10 mouse cellular contexts compared by ENCODE assay signal in the genomic region with DNA sequence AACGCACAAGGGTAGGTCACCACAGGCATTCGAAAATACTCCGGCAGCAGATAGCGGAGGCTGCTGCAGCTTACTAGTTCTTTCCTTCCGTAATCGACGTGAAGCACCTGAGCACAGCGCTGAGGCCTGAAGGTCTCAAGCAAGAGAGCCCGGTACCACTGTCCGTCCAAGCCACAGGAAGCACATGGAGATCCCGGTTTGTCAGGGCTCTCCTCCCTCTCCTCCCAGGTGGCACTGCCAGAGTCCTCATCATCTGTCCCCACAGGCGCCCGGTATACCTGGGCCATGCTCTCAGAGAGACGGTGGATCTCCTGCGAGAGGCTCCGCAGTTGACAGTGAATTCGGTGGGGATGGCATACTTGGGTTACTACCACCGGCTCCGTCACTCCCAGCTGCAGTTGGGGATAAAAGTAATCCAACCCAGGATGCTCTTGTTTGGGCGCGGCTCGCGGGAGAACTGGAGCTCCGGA. TPM values are rescaled to one million over a fixed set of nuclear protein-coding genes. Genes with fewer than 3 reads are reported as not detected.
DNase-seq lines count a peak whose midpoint lies in the region; ATAC-seq and TF ChIP-seq lines count a peak whose summit lies in the region.
"Had no signal": no experiment of that assay in that cellular context is flagged by ENCODE, and none has a peak within 500 bp of the region (broad histone marks: within the 10 kb centered on the region; RNA-seq: fewer than 3 reads in every experiment).

No protein-coding gene starts in this region.

- H3K4me3 ChIP-seq in kidney, embryonic 14.5 days (ENCODE audit: low read length): peak overlapping the region; percentile 42
- H3K4me3 ChIP-seq in kidney, adult 2 months (ENCODE audit: insufficient read depth, low read depth, low read length): no peak overlapping the region
- peak overlapping the region; percentile 57 for H3K4me3 ChIP-seq in forebrain, embryonic 10.5 days
- peak overlapping the region; percentile 47 for H3K4me3 ChIP-seq in intestine, embryonic 16.5 days (ENCODE audit: low read length)

- 17% methylated on average over 24 of the region's 24 CpGs for whole genome bisulfite sequencing in kidney, embryonic 14.5 days
- 29% methylated on average over 24 of the region's 24 CpGs for WGBS in kidney, adult 2 months
- WGBS in forebrain, embryonic 10.5 days: 19% methylated on average over 24 of the region's 24 CpGs
- 20% methylated on average over 24 of the region's 24 CpGs for WGBS in intestine, embryonic 16.5 days

- H3K27ac ChIP-seq in kidney, embryonic 14.5 days (ENCODE audit: low read depth, low read length): no peak overlapping the region
- H3K27ac ChIP-seq in kidney, adult 2 months (ENCODE audit: insufficient read depth, low read depth, low read length): no peak overlapping the region
- no peak overlapping the region for H3K27ac ChIP-seq in forebrain, embryonic 10.5 days
- H3K27ac ChIP-seq in intestine, embryonic 16.5 days (ENCODE audit: low read length): no peak overlapping the region

- no peak for TF ChIP-seq CTCF in kidney, adult 2 months (conservative IDR thresholded peaks at IDR 0.05; ENCODE audit: insufficient read depth, insufficient read length, low read depth, low read length)

- H3K4me2 ChIP-seq in kidney, embryonic 14.5 days (replicated peaks; ENCODE audit: low read depth, low read length): peak overlapping the region; percentile 73
- peak overlapping the region; percentile 74 for H3K4me2 ChIP-seq in intestine, embryonic 16.5 days (ENCODE audit: low read depth, low read length)

- H3K36me3 ChIP-seq in kidney, embryonic 14.5 days (ENCODE audit: control insufficient read depth, insufficient read depth, low read length): no peaks in the 10 kb centered on the region
- H3K36me3 ChIP-seq in kidney, adult 2 months (ENCODE audit: control insufficient read depth, insufficient read depth, low read length): no peaks in the 10 kb centered on the region
- H3K36me3 ChIP-seq in forebrain, embryonic 10.5 days (replicated peaks): no peaks in the 10 kb centered on the region
- no peaks in the 10 kb centered on the region for H3K36me3 ChIP-seq in intestine, embryonic 16.5 days (ENCODE audit: control insufficient read depth, insufficient read depth, low read length)

- ATAC-seq in kidney, embryonic 14.5 days (ENCODE audit: low FRiP score, low TSS enrichment): peak; percentile 46; the same call in 1 of the 2 replicates
- no peak for ATAC-seq in intestine, embryonic 16.5 days
- ATAC-seq in cerebellum, adult (ENCODE audit: insufficient number of reproducible peaks, low FRiP score, low TSS enrichment): no peak

- TF ChIP-seq POLR2A in kidney, adult 2 months (IDR thresholded peaks at IDR 0.05; ENCODE audit: low read depth, low read length): no peak

- peaks cover 33% of the 10 kb centered on the region for H3K27me3 ChIP-seq in kidney, embryonic 14.5 days (ENCODE audit: control insufficient read depth, insufficient read depth, low read length)
- H3K27me3 ChIP-seq in kidney, adult 2 months (replicated peaks; ENCODE audit: control insufficient read depth, insufficient read depth, low read length): 0 out of 2 replicates have a peak, but pooled peaks cover 7% of the 10 kb centered on the region
- H3K27me3 ChIP-seq in forebrain, embryonic 10.5 days (ENCODE audit: poor library complexity, severe bottlenecking): peaks cover 51% of the 10 kb centered on the region
- H3K27me3 ChIP-seq in intestine, embryonic 16.5 days (replicated peaks; ENCODE audit: control insufficient read depth, insufficient read depth, low read length): peaks cover 32% of the 10 kb centered on the region

- H3K9ac ChIP-seq in kidney, embryonic 14.5 days (ENCODE audit: low read depth, low read length): no peak overlapping the region
- 0 out of 2 replicates have a peak overlapping the region, but pooled peaks have one; percentile 38 for H3K9ac ChIP-seq in intestine, embryonic 16.5 days (ENCODE audit: low read depth, low read length)

- DNase-seq in kidney, adult 2 months: no peak
- no peak for DNase-seq in forebrain, embryonic 10.5 days (ENCODE audit: extremely low spot score, low spot score)
- DNase-seq in neural tube, embryonic 10.5 days (ENCODE audit: extremely low spot score, low spot score): peak; percentile 15
- no peak for DNase-seq in layer of hippocampus, adult 11-12 months (ENCODE audit: low spot score)
- DNase-seq in cerebellum, postnatal 25 days: no peak
- DNase-seq: lung, postnatal 36 days had no signal

- H3K4me1 ChIP-seq in kidney, embryonic 14.5 days (ENCODE audit: control insufficient read depth, insufficient read depth, low read length): peaks cover 8% of the 10 kb centered on the region; the same call in 1 of the 2 replicates
- H3K4me1 ChIP-seq in kidney, adult 2 months (ENCODE audit: control insufficient read depth, insufficient read depth, low read length): no peaks in the 10 kb centered on the region
- peaks cover 14% of the 10 kb centered on the region for H3K4me1 ChIP-seq in forebrain, embryonic 10.5 days
- peaks cover 15% of the 10 kb centered on the region for H3K4me1 ChIP-seq in intestine, embryonic 16.5 days (ENCODE audit: control insufficient read depth, insufficient read depth, low read length)

- no peaks in the 10 kb centered on the region; the same call in 1 of the 2 replicates for H3K9me3 ChIP-seq in kidney, embryonic 14.5 days (ENCODE audit: control insufficient read depth, low read length)
- H3K9me3 ChIP-seq in forebrain, embryonic 10.5 days: peaks cover 6% of the 10 kb centered on the region
- H3K9me3 ChIP-seq in intestine, embryonic 16.5 days (ENCODE audit: control insufficient read depth, low read length): no peaks in the 10 kb centered on the region

RNA-seq across cellular contexts. Expression of gene Tdrd6, which starts 1.0 kb away (rescaled TPM):
- polyA plus RNA-seq in kidney, embryonic 14.5 days (2014; fragmentation: Nextera tagmentation; extraction: Ambion mirVana): 0.06 TPM in 1 of 2 replicates, not detected in the other
- polyA plus RNA-seq in kidney, adult 2 months (2012; rRNA removed): 0.23 and 0.34 TPM in 2 replicates
- polyA plus RNA-seq in forebrain, embryonic 10.5 days (2016; fragmentation: Nextera tagmentation; extraction: Ambion mirVana): 0.02 and 0.37 TPM in 2 replicates
- 1.2 and 2.0 TPM in 2 replicates for polyA plus RNA-seq in intestine, embryonic 16.5 days (2015; fragmentation: Nextera tagmentation; extraction: Ambion mirVana)
- polyA plus RNA-seq: large intestine, adult 2 months had no signal

RNA-seq across cellular contexts. Expression of gene Slc25a27, which starts 38.0 kb away (rescaled TPM):
- 12.6 and 12.7 TPM in 2 replicates for polyA plus RNA-seq in kidney, embryonic 14.5 days (2014; fragmentation: Nextera tagmentation; extraction: Ambion mirVana)
- 2.2 and 3.1 TPM in 2 replicates for polyA plus RNA-seq in kidney, adult 2 months (2012; rRNA removed)
- polyA plus RNA-seq in forebrain, embryonic 10.5 days (2016; fragmentation: Nextera tagmentation; extraction: Ambion mirVana): 33.3 and 38.0 TPM in 2 replicates
- polyA plus RNA-seq in intestine, embryonic 16.5 days (2015; fragmentation: Nextera tagmentation; extraction: Ambion mirVana): 9.6 and 10.4 TPM in 2 replicates

RNA-seq across cellular contexts. Expression of gene Cyp39a1, which starts 38.2 kb away (rescaled TPM):
- polyA plus RNA-seq in kidney, embryonic 14.5 days (2014; fragmentation: Nextera tagmentation; extraction: Ambion mirVana): 11.8 and 20.3 TPM in 2 replicates
- 2.6 and 3.6 TPM in 2 replicates for polyA plus RNA-seq in kidney, adult 2 months (2012; rRNA removed)
- 34.6 and 36.3 TPM in 2 replicates for polyA plus RNA-seq in forebrain, embryonic 10.5 days (2016; fragmentation: Nextera tagmentation; extraction: Ambion mirVana)
- polyA plus RNA-seq in intestine, embryonic 16.5 days (2015; fragmentation: Nextera tagmentation; extraction: Ambion mirVana): 13.2 and 15.1 TPM in 2 replicates
